Comparison of ENCODE assay signal across 8 mouse cellular contexts in genomic region chr14:25765921-25766320, GRCm38 (mm10). TPM values are rescaled to one million over a fixed set of nuclear protein-coding genes. Genes with fewer than 3 reads are reported as not detected.
DNase-seq lines count a peak whose midpoint lies in the region; ATAC-seq lines count a peak whose summit lies in the region.

No protein-coding gene starts in this region.

- peak overlapping the region; percentile 93 for H3K4me2 ChIP-seq in heart, embryonic 14.5 days (ENCODE audit: low read length)

- no peaks in the 10 kb centered on the region for H3K27me3 ChIP-seq in heart, embryonic 14.5 days (ENCODE audit: control insufficient read depth, insufficient read depth, low read length)
- H3K27me3 ChIP-seq in hindbrain, embryonic 10.5 days (ENCODE audit: insufficient read depth, poor library complexity, severe bottlenecking): peaks cover 54% of the 10 kb centered on the region

- ATAC-seq in heart, embryonic 14.5 days (ENCODE audit: insufficient number of reproducible peaks, insufficient read depth, low FRiP score, low read depth): no peak

- no peaks in the 10 kb centered on the region for H3K9me3 ChIP-seq in heart, embryonic 14.5 days (ENCODE audit: control insufficient read depth, low read length)
- H3K9me3 ChIP-seq in hindbrain, embryonic 10.5 days: no peaks in the 10 kb centered on the region

- peak overlapping the region; percentile 93; the same call in 1 of the 2 replicates for H3K9ac ChIP-seq in heart, embryonic 14.5 days (ENCODE audit: low read length)

- 0 out of 2 replicates have a peak, but pooled peaks cover 7% of the 10 kb centered on the region for H3K36me3 ChIP-seq in heart, embryonic 14.5 days (ENCODE audit: control insufficient read depth, insufficient read depth, low read length)
- no peaks in the 10 kb centered on the region for H3K36me3 ChIP-seq in hindbrain, embryonic 10.5 days

- 43% methylated on average over 8 of the region's 8 CpGs for whole genome bisulfite sequencing in heart, embryonic 14.5 days
- WGBS in hindbrain, embryonic 10.5 days: 19% methylated on average over 8 of the region's 8 CpGs

- H3K4me3 ChIP-seq in heart, embryonic 14.5 days (ENCODE audit: control insufficient read depth in 1 of 2, insufficient read depth in 1 of 2, low read depth in 1 of 2, low read length in 2 of 2): peak overlapping the region in 1 of 2 experiments; percentile 79; a peak in 1 of 4 replicates
- peak overlapping the region; percentile 74 for H3K4me3 ChIP-seq in hindbrain, embryonic 10.5 days

- H3K4me1 ChIP-seq in heart, embryonic 14.5 days (ENCODE audit: control insufficient read depth in 2 of 2, insufficient read depth in 2 of 2, low read length in 2 of 2): peaks cover 32 to 54% of the 10 kb centered on the region in 2 experiments
- peaks cover 57% of the 10 kb centered on the region for H3K4me1 ChIP-seq in hindbrain, embryonic 10.5 days (replicated peaks)

- intact Hi-C loops in heart, postnatal 14 days (cut with DNase I): no loop called here
- intact Hi-C loops in left cerebral cortex, postnatal 36 days (cut with DNase I): loop anchor here (5.0 kb wide), 1 partner anchor 44 kb away; no protein-coding TSS in a partner anchor

- H3K27ac ChIP-seq in heart, embryonic 14.5 days (replicated peaks in 1 of 2; ENCODE audit: control insufficient read depth in 1 of 2, insufficient read depth in 1 of 2, low read depth in 2 of 2, low read length in 2 of 2): no peak overlapping the region
- H3K27ac ChIP-seq in hindbrain, embryonic 10.5 days: peak overlapping the region; percentile 84

- no peak for DNase-seq in heart, postnatal 14 days
- DNase-seq in cerebellum, adult 9-11 months: peak; percentile 56
- DNase-seq in hindbrain, embryonic 10.5 days (ENCODE audit: low spot score): peak; percentile 37
- peak; percentile 47 to 49 for DNase-seq in left cerebral cortex, postnatal 36 days (ENCODE audit: low spot score in 2 of 2)
- DNase-seq in right cerebral cortex, postnatal 10 days (ENCODE audit: low spot score in 2 of 2): peak; percentile 86 to 90
- DNase-seq in lung, postnatal 4 days: no peak
- no peak for DNase-seq in urinary bladder, adult 2 months (ENCODE audit: low spot score)

RNA-seq across cellular contexts. Expression of gene Zcchc24, which starts 2.9 kb away (rescaled TPM):
- polyA plus RNA-seq in heart, embryonic 14.5 days (2014; fragmentation: Nextera tagmentation; extraction: Ambion mirVana): 31.8 and 33.0 TPM in 2 replicates
- 10 to 100 TPM; 47.6 to 48.3 TPM for total RNA-seq in heart, postnatal 14 days (2021)
- 8.5 and 10.5 TPM in 2 replicates for polyA plus RNA-seq in hindbrain, embryonic 10.5 days (2016; fragmentation: Nextera tagmentation; extraction: Ambion mirVana)
- total RNA-seq in left cerebral cortex, postnatal 36 days (2021): 10 to 100 TPM; 49.1 to 49.7 TPM
- polyA plus RNA-seq in urinary bladder, adult 2 months (2012; rRNA removed): 62.1 and 79.7 TPM in 2 replicates

Comparison
In these comparisons a context has a peak if more than half of its experiments do, and no peak if none do; other contexts are left out.
1. DNase-seq: peak in cerebellum, adult 9-11 months (single experiment), hindbrain, embryonic 10.5 days (single experiment), left cerebral cortex, postnatal 36 days (2 of 2) and right cerebral cortex, postnatal 10 days (2 of 2); none in heart, postnatal 14 days (0 of 2), lung, postnatal 4 days (0 of 2) and urinary bladder, adult 2 months (single experiment).